Mouse (Mus musculus): Measurements from ENCODE around the gene Mip.
A peak's percentile ranks its signal among the peaks of the same experiment; 100 is the strongest.

- TF ChIP-seq CTCF (IDR thresholded peaks at IDR 0.05; ENCODE audit: low read depth): peak; percentile 38
- no peak for TF ChIP-seq EP300 (optimal IDR thresholded peaks at IDR 0.05)
Measured at GRCm38 (mm10) chr10:128270866-128271265, 45.2 kb downstream of the Mip start.

Measured in stomach, postnatal 0 days (tissue).